Mouse (Mus musculus) bone marrow, adult 2 months (tissue): ENCODE results near the gene Nfkb1.

Experiments
- CTCF ChIP-seq: fragments of 200-500 bp; IDR thresholded peaks from 2 replicates; pipeline ENCODE4 v1.5.1; 2011; ENCODE audit warnings: low read length, control low read depth; ENCODE audit not compliant: control insufficient read depth, insufficient read depth
- POLR2A ChIP-seq: fragments of 200-500 bp; IDR thresholded peaks from 2 replicates; pipeline ENCODE4 v1.6.1; 2011; ENCODE audit warnings: low read depth, mild to moderate bottlenecking, control low read depth, low read length, borderline replicate concordance; ENCODE audit not compliant: control insufficient read depth

DNA sequence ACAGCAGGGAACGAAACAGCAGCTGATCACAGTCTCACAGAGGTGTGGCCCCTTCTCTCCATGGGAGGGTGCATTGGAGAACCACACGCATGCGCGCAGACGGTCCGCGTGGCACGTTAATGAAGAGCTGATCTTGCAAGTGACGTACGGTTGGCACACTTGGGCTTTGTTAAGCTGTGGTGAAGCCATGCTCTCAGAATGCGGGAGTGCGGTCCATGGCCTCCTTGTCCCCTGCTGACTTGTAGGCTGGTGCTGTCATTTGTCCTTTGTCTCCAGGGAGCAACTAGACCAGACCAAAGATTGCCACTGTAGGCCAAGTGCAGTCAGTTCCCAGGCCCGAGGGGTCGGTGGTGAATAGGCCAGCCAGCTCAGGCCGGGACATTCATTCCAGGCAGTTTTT, 34.7 kb upstream of the Nfkb1 start:
- TF ChIP-seq POLR2A: no peak
- TF ChIP-seq CTCF: no peak
